Mouse (Mus musculus): Measurements from ENCODE around the gene Cdca5.

GRCm38 (mm10) chr19:6121761-6122160 is 37.0 kb downstream of the Cdca5 start:
- TF ChIP-seq HCFC1 (IDR thresholded peaks at IDR 0.05; ENCODE audit: borderline replicate concordance, insufficient read depth, low read length) (no peak), ZNF384 (IDR thresholded peaks at IDR 0.05; ENCODE audit: low read depth, low read length) (no peak), ZC3H11A (IDR thresholded peaks at IDR 0.05; ENCODE audit: borderline replicate concordance, low read depth, low read length) (no peak), CHD2 (IDR thresholded peaks at IDR 0.05; ENCODE audit: low read depth, low read length) (no peak)
